Mouse (Mus musculus) liver, embryonic 13.5 days (tissue): Measurements from ENCODE around the gene Ptgs1. TPM values are rescaled to one million over a fixed set of nuclear protein-coding genes. Genes with fewer than 3 reads are reported as not detected.
"Not testable (repeated sequence)": the region's sequence is repeated elsewhere in the genome, so short reads cannot be mapped to it uniquely, and the experiment has no call there.

Experiments
- ATAC-seq: fragments of 200-750 bp; cut with Nextera tagmentation; 2 replicates; pipeline ENCODE4 v1.8.0; 2017; ENCODE audit warnings: low read depth, mild to moderate bottlenecking, moderate number of reproducible peaks, moderate library complexity
- DNase-seq: peaks from one replicate; pipeline ENCODE4 v3.0.0; 2022
- H3K27ac ChIP-seq: fragments of 300-500 bp; sonication (generic); 2 replicates; pipeline ENCODE4 v1.5.1; 2015; ENCODE audit warnings: moderate library complexity, mild to moderate bottlenecking, inconsistent platforms
- H3K27me3 ChIP-seq: fragments of 300-500 bp; sonication (generic); 2 replicates; pipeline ENCODE4 v1.6.1; 2015; ENCODE audit warnings: mild to moderate bottlenecking, inconsistent platforms
- H3K36me3 ChIP-seq: fragments of 300-500 bp; sonication (generic); 2 replicates; pipeline ENCODE4 v1.6.1; 2015; ENCODE audit warnings: mild to moderate bottlenecking, inconsistent platforms
- H3K4me1 ChIP-seq: fragments of 300-500 bp; sonication (generic); replicated peaks from 2 replicates; pipeline ENCODE4 v1.6.1; 2015; ENCODE audit warnings: inconsistent platforms
- H3K4me2 ChIP-seq: fragments of 300-500 bp; sonication (generic); 2 replicates; pipeline ENCODE4 v1.6.1; 2015; ENCODE audit warnings: inconsistent platforms, mild to moderate bottlenecking, moderate library complexity
- H3K4me3 ChIP-seq: fragments of 300-500 bp; sonication (generic); replicated peaks from 2 replicates; pipeline ENCODE4 v1.5.1; 2015; ENCODE audit warnings: mild to moderate bottlenecking, inconsistent platforms
- H3K9ac ChIP-seq: fragments of 300-500 bp; sonication (generic); 2 replicates; pipeline ENCODE4 v1.6.1; 2015; ENCODE audit warnings: mild to moderate bottlenecking, inconsistent platforms
- H3K9me3 ChIP-seq: fragments of 300-500 bp; sonication (generic); replicated peaks from 2 replicates; pipeline ENCODE4 v1.6.1; 2016; ENCODE audit warnings: inconsistent platforms
- WGBS: fragments of 180-500 bp; shearing (Covaris S2); methylation state at CpG from one replicate; pipeline ENCODE4 v1.1.7; 2015; ENCODE audit not compliant: insufficient replicate concordance; 5-methylcytosine and 5-hydroxymethylcytosine counted together
- polyA plus RNA-seq: library from polyadenylated mRNA; unstranded; fragments of >200 nt; fragmentation: Nextera tagmentation; extraction: Ambion mirVana; gene quantifications from 2 replicates; pipeline ENCODE4 v1.2.1, GENCODE M21; 2015

Gene Ptgs1
- polyA plus RNA-seq: 18.6 and 20.5 TPM in 2 replicates

- H3K4me2 ChIP-seq: peak within 1 kb of the TSS; percentile 67
- no peaks in the 10 kb centered on the region for H3K36me3 ChIP-seq
- H3K27ac ChIP-seq: peak within 1 kb of the TSS; percentile 58; the same call in 1 of the 2 replicates
- DNase-seq (peak; percentile 22), ATAC-seq (peak; percentile 71)
- peaks cover 30% of the 10 kb centered on the region for H3K4me1 ChIP-seq
- H3K9ac ChIP-seq: peak within 1 kb of the TSS; percentile 46
- H3K27me3 ChIP-seq: peaks cover 25% of the 10 kb centered on the region
- H3K9me3 ChIP-seq: no peaks in the 10 kb centered on the region
- under 1% methylated on average over 18 of the region's 18 CpGs for WGBS
- H3K4me3 ChIP-seq: peak within 1 kb of the TSS; percentile 55
Observed at GRCm38 (mm10) chr2:36230366-36230765, at the start of gene Ptgs1. Ptgs1 (plus strand) TSS chr2:36230426.

GRCm38 (mm10) chr2:36181587-36182368 is 48.4 kb upstream of the Ptgs1 start:
- not testable (repeated sequence) for DNase-seq, H3K9me3 ChIP-seq, H3K27me3 ChIP-seq, H3K9ac ChIP-seq, H3K27ac ChIP-seq
- 73% methylated on average over 4 of the region's 4 CpGs for whole genome bisulfite sequencing
- peaks cover 28% of the 10 kb centered on the region for H3K36me3 ChIP-seq
- H3K4me1 ChIP-seq: peaks cover 30% of the 10 kb centered on the region
- peak overlapping the region; percentile 54 for H3K4me2 ChIP-seq
- peak overlapping the region; percentile 48 for H3K4me3 ChIP-seq
- ATAC-seq: peak; percentile 72

- Histone ChIP-seq H3K4me3 (no peak overlapping the region), H3K27me3 (no peaks in the 10 kb centered on the region), H3K36me3 (peaks cover 16% of the 10 kb centered on the region), H3K4me2 (no peak overlapping the region), H3K9me3 (no peaks in the 10 kb centered on the region), H3K9ac (no peak overlapping the region), H3K4me1 (peaks cover 32% of the 10 kb centered on the region), H3K27ac (peak overlapping the region; percentile 23; the same call in 1 of the 2 replicates)
- ATAC-seq: no peak
- 85% methylated on average over 2 of the region's 2 CpGs for WGBS
- no peak for DNase-seq
Observed at GRCm38 (mm10) chr2:36183278-36183677, 46.9 kb upstream of the Ptgs1 start.

- peak overlapping the region; percentile 29; the same call in 1 of the 2 replicates for H3K27ac ChIP-seq
- peak overlapping the region; percentile 38; the same call in 1 of the 2 replicates for H3K9ac ChIP-seq
- no peaks in the 10 kb centered on the region for H3K9me3 ChIP-seq
- no peak overlapping the region for H3K4me2 ChIP-seq
- DNase-seq (no peak), ATAC-seq (peak; percentile 42; the same call in 1 of the 2 replicates)
- 93% methylated on average over 2 of the region's 2 CpGs for WGBS
- peaks cover 15% of the 10 kb centered on the region; the same call in 1 of the 2 replicates for H3K36me3 ChIP-seq
- no peak overlapping the region for H3K4me3 ChIP-seq
- H3K27me3 ChIP-seq: no peaks in the 10 kb centered on the region
- H3K4me1 ChIP-seq: peaks cover 32% of the 10 kb centered on the region
Observed at GRCm38 (mm10) chr2:36184192-36184591, 46.0 kb upstream of the Ptgs1 start.

- ATAC-seq (no peak), DNase-seq (no peak)
- Histone ChIP-seq H3K9ac (no peak overlapping the region), H3K4me3 (no peak overlapping the region), H3K4me1 (peaks cover 32% of the 10 kb centered on the region), H3K27me3 (no peaks in the 10 kb centered on the region), H3K27ac (0 out of 2 replicates have a peak overlapping the region, but pooled peaks have one; percentile 29), H3K9me3 (no peaks in the 10 kb centered on the region), H3K4me2 (no peak overlapping the region), H3K36me3 (peaks cover 12% of the 10 kb centered on the region; the same call in 1 of the 2 replicates)
- WGBS: 71% methylated on average over 6 of the region's 6 CpGs
Observed at GRCm38 (mm10) chr2:36184876-36185275, 45.4 kb upstream of the Ptgs1 start.

GRCm38 (mm10) chr2:36189200-36189599 is 41.0 kb upstream of the Ptgs1 start:
- H3K4me1 ChIP-seq, ATAC-seq: not testable (repeated sequence)
- WGBS: 77% methylated on average over 6 of the region's 6 CpGs

GRCm38 (mm10) chr2:36191098-36191941 is 38.9 kb upstream of the Ptgs1 start:
- ATAC-seq (no peak), DNase-seq (no peak)
- Histone ChIP-seq H3K4me2 (no peak overlapping the region), H3K36me3 (peaks cover 12% of the 10 kb centered on the region; the same call in 1 of the 2 replicates), H3K4me1 (peaks cover 11% of the 10 kb centered on the region), H3K27me3 (no peaks in the 10 kb centered on the region), H3K9ac (no peak overlapping the region), H3K9me3 (no peaks in the 10 kb centered on the region), H3K27ac (no peak overlapping the region; the same call in 1 of the 2 replicates), H3K4me3 (no peak overlapping the region)
- 68% methylated on average over 12 of the region's 12 CpGs for WGBS

More at GRCm38 (mm10) chr2:36189200-36189599, 41.0 kb upstream of the Ptgs1 start:
- H3K36me3 ChIP-seq: peaks cover 12% of the 10 kb centered on the region; the same call in 1 of the 2 replicates
- not testable (repeated sequence) for H3K4me2 ChIP-seq, H3K9ac ChIP-seq, DNase-seq, H3K9me3 ChIP-seq, H3K4me3 ChIP-seq, H3K27ac ChIP-seq, H3K27me3 ChIP-seq

GRCm38 (mm10) chr2:36197021-36197420 is 33.2 kb upstream of the Ptgs1 start:
- Histone ChIP-seq H3K9me3 (no peaks in the 10 kb centered on the region), H3K36me3 (no peaks in the 10 kb centered on the region), H3K4me3 (no peak overlapping the region), H3K4me2 (peak overlapping the region; percentile 90; the same call in 1 of the 2 replicates), H3K9ac (peak overlapping the region; percentile 84), H3K27ac (peak overlapping the region; percentile 99), H3K27me3 (peaks cover 16% of the 10 kb centered on the region), H3K4me1 (peaks cover 62% of the 10 kb centered on the region)
- WGBS: 54% methylated on average over 3 of the region's 3 CpGs
- DNase-seq (no peak), ATAC-seq (no peak)

GRCm38 (mm10) chr2:36197919-36198881 is 32.0 kb upstream of the Ptgs1 start:
- no peaks in the 10 kb centered on the region for H3K36me3 ChIP-seq
- peak overlapping the region; percentile 59 for H3K4me3 ChIP-seq
- H3K27ac ChIP-seq: peak overlapping the region; percentile 99
- DNase-seq (peak; percentile 88), ATAC-seq (peak; percentile 98)
- H3K4me2 ChIP-seq: peak overlapping the region; percentile 90
- no peaks in the 10 kb centered on the region for H3K9me3 ChIP-seq
- H3K4me1 ChIP-seq: peaks cover 73% of the 10 kb centered on the region
- peaks cover 27% of the 10 kb centered on the region for H3K27me3 ChIP-seq
- 8% methylated on average over 20 of the region's 20 CpGs for WGBS
- peak overlapping the region; percentile 84 for H3K9ac ChIP-seq

GRCm38 (mm10) chr2:36198882-36199262 is 31.4 kb upstream of the Ptgs1 start:
- DNase-seq (no peak), ATAC-seq (peak; percentile 43)
- Histone ChIP-seq H3K27me3 (peaks cover 34% of the 10 kb centered on the region), H3K27ac (peak overlapping the region; percentile 99), H3K4me2 (peak overlapping the region; percentile 90), H3K4me1 (peaks cover 80% of the 10 kb centered on the region), H3K36me3 (no peaks in the 10 kb centered on the region), H3K9ac (peak overlapping the region; percentile 84), H3K9me3 (no peaks in the 10 kb centered on the region), H3K4me3 (peak overlapping the region; percentile 59)
- WGBS: 2% methylated on average over 3 of the region's 3 CpGs
